Mouse (Mus musculus) megakaryocyte, embryonic 14.5 days (primary cell): ENCODE measurements around the gene Fstl3.

Experiments used
- FLI1 ChIP-seq: IDR thresholded peaks from 2 replicates; pipeline ENCODE4 v1.6.1; 2012; ENCODE audit warnings: low read length, inconsistent platforms, mixed read lengths
- GATA1 ChIP-seq: IDR thresholded peaks from 3 replicates; pipeline ENCODE4 v1.6.1; 2012; ENCODE audit warnings: mixed read lengths, low read length, inconsistent platforms, borderline replicate concordance

- no peak for TF ChIP-seq GATA1
- TF ChIP-seq FLI1, result no peak
Measured at GRCm38 (mm10) chr10:79748496-79748895, 28.6 kb upstream of the Fstl3 start.
